Mouse (Mus musculus) heart, embryonic 10.5 days (tissue): Measurements from ENCODE around the gene Zbtb12. TPM values are rescaled to one million over a fixed set of nuclear protein-coding genes. Genes with fewer than 3 reads are reported as not detected.
A peak's percentile ranks its signal among the peaks of the same experiment; 100 is the strongest.

ENCODE experiments used
- DNase-seq: peaks from one replicate; pipeline ENCODE4 v3.0.0-alpha.2; 2017; ENCODE audit warnings: low spot score
- H3K27ac ChIP-seq: fragments of 300-500 bp; sonication (generic); 2 replicates; pipeline ENCODE4 v1.5.1; 2016; ENCODE audit warnings: mild to moderate bottlenecking
- H3K27me3 ChIP-seq: fragments of 300-500 bp; sonication (generic); 2 replicates; pipeline ENCODE4 v1.6.1; 2016; ENCODE audit warnings: mild to moderate bottlenecking; ENCODE audit not compliant: poor library complexity, insufficient read depth, severe bottlenecking
- H3K36me3 ChIP-seq: fragments of 300-500 bp; sonication (generic); 2 replicates; pipeline ENCODE4 v1.6.1; 2016; ENCODE audit warnings: mild to moderate bottlenecking, moderate library complexity
- H3K4me1 ChIP-seq: fragments of 300-500 bp; sonication (generic); 2 replicates; pipeline ENCODE4 v1.6.1; 2016; ENCODE audit warnings: mild to moderate bottlenecking
- H3K4me3 ChIP-seq: fragments of 300-500 bp; sonication (generic); 2 replicates; pipeline ENCODE4 v1.5.1; 2016; ENCODE audit warnings: mild to moderate bottlenecking, moderate library complexity
- H3K9me3 ChIP-seq: fragments of 300-500 bp; sonication (generic); 2 replicates; pipeline ENCODE4 v1.6.1; 2016; ENCODE audit warnings: mild to moderate bottlenecking, moderate library complexity
- WGBS: fragments of 180-500 bp; shearing (Covaris S2); methylation state at CpG from one replicate; pipeline ENCODE4 v1.1.7; 2016; 5-methylcytosine and 5-hydroxymethylcytosine counted together
- polyA plus RNA-seq: library from polyadenylated mRNA; unstranded; fragments of >200 nt; fragmentation: Nextera tagmentation; extraction: Ambion mirVana; gene quantifications from 2 replicates; pipeline ENCODE4 v1.2.1, GENCODE M21; 2016

Zbtb12 gene
- polyA plus RNA-seq, 1 experiment from 2014 or later, result 4.1 TPM

DNA sequence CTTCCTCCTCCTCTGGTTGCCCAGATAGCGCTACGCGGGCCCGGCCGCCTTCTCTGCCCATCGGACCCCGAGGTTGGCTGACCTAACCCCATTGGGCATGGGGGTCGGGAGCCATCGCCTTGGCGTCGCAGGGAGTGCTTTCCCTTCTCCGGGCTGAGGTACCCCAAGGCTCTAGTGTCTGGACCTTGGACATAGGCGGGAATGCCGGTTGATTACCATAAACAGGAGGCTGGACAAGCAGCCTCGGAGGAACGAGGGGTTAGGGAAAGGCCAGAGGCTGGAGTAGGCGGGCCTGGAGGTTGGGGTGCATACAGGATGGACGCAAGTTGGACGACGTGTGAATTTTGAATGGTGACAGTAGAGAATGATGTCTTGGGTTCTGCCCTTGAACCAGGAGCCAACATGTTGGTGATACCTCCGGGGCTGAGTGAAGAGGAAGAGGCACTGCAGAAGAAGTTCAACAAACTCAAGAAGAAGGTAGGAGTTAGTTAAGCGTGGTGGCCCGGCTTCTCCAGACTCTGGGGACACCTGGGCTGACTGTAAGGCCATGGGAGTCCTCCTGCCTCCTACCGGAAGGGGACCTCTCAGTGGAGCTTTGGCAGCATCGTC is 28.7 kb upstream of the Zbtb12 start:
- H3K4me1 ChIP-seq, result peaks cover 18% of the 10 kb centered on the region
- peaks cover 63% of the 10 kb centered on the region for H3K36me3 ChIP-seq
- H3K4me3 ChIP-seq, result peak overlapping the region; percentile 96
- 3% methylated on average over 25 of the region's 25 CpGs for WGBS
- H3K27ac ChIP-seq, result peak overlapping the region; percentile 92
- DNase-seq, result no peak
- no peaks in the 10 kb centered on the region for H3K9me3 ChIP-seq
- no peaks in the 10 kb centered on the region for H3K27me3 ChIP-seq

DNA sequence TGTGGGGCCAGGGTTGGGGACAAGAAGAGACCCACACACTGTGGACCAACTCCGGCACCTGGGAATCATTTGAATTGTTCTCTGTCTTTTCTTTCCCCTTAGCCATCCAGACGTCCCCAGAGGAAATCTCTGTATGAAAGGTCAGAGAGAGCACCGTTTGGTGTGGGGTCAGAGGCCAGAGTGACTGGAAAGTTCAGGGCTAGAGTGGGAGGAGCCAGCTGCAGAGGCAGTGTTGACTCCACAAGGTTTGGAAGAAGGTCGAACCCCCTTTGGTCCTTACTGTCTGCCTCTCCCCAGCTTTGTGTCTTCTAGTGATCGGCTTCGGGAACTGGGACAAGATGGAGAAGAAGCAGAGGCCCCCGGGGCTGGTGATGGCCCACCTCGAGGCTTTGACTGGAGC is 25.8 kb upstream of the Zbtb12 start:
- Histone ChIP-seq H3K4me3 (no peak overlapping the region), H3K9me3 (no peaks in the 10 kb centered on the region), H3K27ac (no peak overlapping the region), H3K4me1 (peaks cover 18% of the 10 kb centered on the region), H3K27me3 (no peaks in the 10 kb centered on the region), H3K36me3 (peaks cover 64% of the 10 kb centered on the region)
- no peak for DNase-seq
- 79% methylated on average over 8 of the region's 8 CpGs for WGBS

DNA sequence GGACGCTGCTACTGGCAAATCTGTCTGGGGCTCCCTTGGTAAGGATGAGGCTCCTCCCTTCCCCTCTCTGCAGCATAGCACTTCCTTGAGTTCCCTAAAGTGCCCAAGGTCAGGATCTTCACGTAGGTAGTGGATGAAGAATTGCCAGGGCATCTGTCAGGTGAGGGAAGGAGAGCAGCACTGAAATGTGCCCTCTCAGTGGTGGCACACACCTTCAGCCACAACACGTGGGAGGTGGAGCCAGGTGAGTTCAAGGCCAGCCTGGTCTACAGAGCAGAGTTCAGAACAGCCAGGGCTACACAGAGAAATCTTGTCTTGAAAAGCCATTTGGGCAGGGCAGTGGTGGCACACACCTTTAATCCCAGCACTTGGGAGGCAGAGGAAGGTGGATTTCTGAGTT is 24.5 kb upstream of the Zbtb12 start:
- H3K9me3 ChIP-seq, result no peaks in the 10 kb centered on the region
- no peak for DNase-seq

DNA sequence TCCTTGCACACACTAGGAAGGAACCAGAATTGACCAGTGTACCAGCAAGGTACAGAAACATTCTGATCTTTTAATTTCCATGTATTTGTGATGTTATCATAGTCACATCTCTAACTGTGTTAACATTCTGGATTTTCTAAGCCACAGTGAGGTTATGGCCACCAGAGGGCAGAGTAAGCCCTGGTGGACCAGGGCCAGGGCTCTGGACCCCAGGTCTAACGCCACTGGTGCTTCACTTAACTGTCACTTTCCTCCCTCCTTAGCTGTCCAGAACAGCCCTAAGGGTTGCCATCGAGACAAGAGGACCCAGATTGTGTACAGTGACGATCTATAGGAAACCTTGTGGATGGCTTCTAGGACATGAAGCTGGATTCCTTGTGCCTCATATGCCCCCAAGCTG is 23.5 kb upstream of the Zbtb12 start:
- DNase-seq, result no peak
- Histone ChIP-seq H3K27ac (no peak overlapping the region), H3K4me1 (peaks cover 8% of the 10 kb centered on the region), H3K4me3 (no peak overlapping the region), H3K9me3 (no peaks in the 10 kb centered on the region), H3K27me3 (no peaks in the 10 kb centered on the region), H3K36me3 (peaks cover 64% of the 10 kb centered on the region)
- 42% methylated on average over 3 of the region's 3 CpGs for WGBS

More for the DNA sequence above, 24.5 kb upstream of the Zbtb12 start:
- Histone ChIP-seq H3K4me3 (no peak overlapping the region), H3K27ac (no peak overlapping the region), H3K36me3 (peaks cover 64% of the 10 kb centered on the region), H3K4me1 (peaks cover 13% of the 10 kb centered on the region), H3K27me3 (no peaks in the 10 kb centered on the region)
- 74% methylated on average over 3 of the region's 3 CpGs for WGBS

DNA sequence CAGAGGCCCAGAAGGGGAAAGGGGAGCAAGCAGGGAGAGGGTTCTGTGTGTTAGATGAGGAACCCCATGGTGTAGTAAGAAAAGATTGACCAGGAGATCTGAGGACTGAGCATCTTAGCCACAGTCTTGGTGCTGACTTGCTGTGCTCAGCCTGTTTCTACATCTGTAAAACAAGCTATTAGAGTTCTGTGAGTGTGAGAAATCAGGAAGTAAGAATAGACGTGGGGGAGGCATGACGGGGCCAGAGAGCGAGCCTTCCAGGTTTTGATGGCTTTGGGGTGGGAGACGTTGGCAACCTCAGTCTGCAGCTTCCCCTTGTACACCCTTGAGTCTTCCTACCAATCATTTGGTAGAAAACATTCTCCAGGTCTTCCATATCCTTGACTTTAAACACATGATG is 20.6 kb upstream of the Zbtb12 start:
- no peak overlapping the region for H3K4me3 ChIP-seq
- H3K36me3 ChIP-seq, result peaks cover 47% of the 10 kb centered on the region
- H3K27ac ChIP-seq, result no peak overlapping the region
- peaks cover 18% of the 10 kb centered on the region; the same call in 1 of the 2 replicates for H3K27me3 ChIP-seq
- no peaks in the 10 kb centered on the region for H3K9me3 ChIP-seq
- H3K4me1 ChIP-seq, result no peaks in the 10 kb centered on the region
- 76% methylated on average over 4 of the region's 4 CpGs for WGBS
- no peak for DNase-seq

DNA sequence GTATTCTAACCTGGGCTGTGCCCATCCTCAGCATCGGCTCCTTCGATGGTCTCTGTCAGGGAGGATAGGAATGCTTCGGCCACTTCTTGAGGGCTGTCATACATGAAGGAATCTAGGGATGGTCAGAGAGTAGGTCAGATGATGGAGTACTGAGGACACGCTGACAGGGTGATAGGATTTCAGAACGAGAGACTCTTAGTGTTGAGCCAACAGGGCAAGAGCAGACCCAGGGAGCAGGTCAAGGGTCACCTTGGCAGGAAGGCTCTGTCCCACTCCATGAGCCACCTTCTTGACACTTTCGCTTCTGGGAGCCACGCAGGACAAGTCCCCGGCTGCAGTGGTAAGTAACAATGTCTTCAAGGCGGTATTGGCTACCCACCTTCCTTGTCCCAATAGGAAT is 18.8 kb upstream of the Zbtb12 start:
- Histone ChIP-seq H3K27me3 (peaks cover 27% of the 10 kb centered on the region; the same call in 1 of the 2 replicates), H3K9me3 (no peaks in the 10 kb centered on the region), H3K4me3 (no peak overlapping the region), H3K36me3 (peaks cover 28% of the 10 kb centered on the region), H3K27ac (no peak overlapping the region), H3K4me1 (no peaks in the 10 kb centered on the region)
- WGBS, result 78% methylated on average over 9 of the region's 9 CpGs
- DNase-seq, result no peak

DNA sequence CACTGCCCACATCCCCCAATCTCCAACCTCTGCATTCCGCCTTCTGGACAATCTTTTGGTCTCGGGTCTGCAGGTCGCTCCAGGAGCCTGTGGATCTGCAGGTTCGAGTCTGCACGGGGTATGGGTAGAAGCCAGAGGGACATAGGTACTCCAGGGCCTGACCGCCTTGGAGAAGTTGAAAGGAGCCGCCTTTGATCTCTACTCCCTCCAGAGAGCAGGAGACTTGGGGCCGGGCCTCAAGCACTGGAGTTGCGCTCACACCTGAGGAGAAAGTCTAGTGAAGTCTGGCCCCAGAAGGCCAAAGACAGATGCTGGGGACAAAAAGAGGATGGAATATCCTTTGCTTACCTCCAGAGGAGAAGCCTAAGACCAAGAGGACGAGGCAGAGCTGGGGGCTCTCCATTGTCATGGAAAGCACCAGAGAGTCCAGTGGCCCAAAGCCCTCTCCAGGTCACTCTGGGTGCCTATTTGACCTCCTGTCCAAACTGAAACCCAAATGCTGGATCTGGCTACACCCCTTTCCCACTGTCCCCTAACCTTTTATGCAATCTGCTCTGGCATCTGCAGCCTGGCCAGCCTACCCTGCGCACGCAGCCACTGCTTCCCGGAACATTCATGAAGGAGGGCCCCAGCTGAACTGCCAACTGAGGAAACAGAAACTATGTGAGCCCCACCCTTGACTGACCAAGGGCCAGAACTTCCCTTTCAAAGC is 17.4 kb upstream of the Zbtb12 start:
- 63% methylated on average over 13 of the region's 13 CpGs for WGBS
- H3K4me3 ChIP-seq, result no peak overlapping the region
- H3K4me1 ChIP-seq, result no peaks in the 10 kb centered on the region
- H3K36me3 ChIP-seq, result peaks cover 15% of the 10 kb centered on the region
- no peaks in the 10 kb centered on the region for H3K9me3 ChIP-seq
- H3K27me3 ChIP-seq, result peaks cover 27% of the 10 kb centered on the region; the same call in 1 of the 2 replicates
- H3K27ac ChIP-seq, result no peak overlapping the region; the same call in 1 of the 2 replicates
- no peak for DNase-seq

DNA sequence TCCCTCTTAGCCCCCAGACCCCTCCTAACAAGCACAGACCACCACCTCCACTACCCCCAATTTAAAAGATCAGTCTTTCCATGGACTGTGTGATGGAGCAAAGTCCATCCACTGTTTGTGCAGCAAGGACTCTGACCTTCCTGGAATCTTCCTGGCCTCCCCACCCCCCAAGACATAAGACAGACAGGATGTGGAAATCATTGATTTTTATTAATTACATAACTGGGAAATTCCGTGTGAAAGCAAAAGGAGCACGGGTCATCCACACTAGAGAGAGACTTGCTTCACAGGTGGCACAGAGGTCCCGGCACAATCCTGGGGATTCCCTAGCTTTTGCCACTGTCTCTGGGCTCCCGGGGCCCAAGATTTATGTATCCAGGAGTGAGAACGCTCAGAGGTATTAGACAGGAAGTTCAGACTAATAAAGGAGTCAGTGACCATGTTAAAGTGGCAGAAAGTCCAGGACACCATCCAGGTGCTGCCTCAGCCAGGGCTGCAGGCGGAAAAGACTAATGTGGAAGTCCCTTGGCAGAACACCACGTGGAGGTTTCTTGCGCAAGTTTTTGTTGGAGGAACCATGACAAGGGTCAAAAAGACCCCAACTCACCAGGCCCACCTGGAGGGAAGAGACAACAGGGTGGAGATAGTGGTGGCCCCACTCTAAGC is 16.7 kb upstream of the Zbtb12 start, which contains the start of gene Cfb:
Gene Cfb, minus strand, starts transcription at position 103 of the 666 bp plus-strand sequence.
- Histone ChIP-seq H3K4me1 (no peaks in the 10 kb centered on the region), H3K36me3 (peaks cover 8% of the 10 kb centered on the region), H3K27ac (no peak within 1 kb of the TSS; the same call in 1 of the 2 replicates), H3K27me3 (peaks cover 27% of the 10 kb centered on the region; the same call in 1 of the 2 replicates), H3K9me3 (no peaks in the 10 kb centered on the region), H3K4me3 (no peak within 1 kb of the TSS)
- WGBS, result 70% methylated on average over 8 of the region's 8 CpGs
- no peak for DNase-seq

DNA sequence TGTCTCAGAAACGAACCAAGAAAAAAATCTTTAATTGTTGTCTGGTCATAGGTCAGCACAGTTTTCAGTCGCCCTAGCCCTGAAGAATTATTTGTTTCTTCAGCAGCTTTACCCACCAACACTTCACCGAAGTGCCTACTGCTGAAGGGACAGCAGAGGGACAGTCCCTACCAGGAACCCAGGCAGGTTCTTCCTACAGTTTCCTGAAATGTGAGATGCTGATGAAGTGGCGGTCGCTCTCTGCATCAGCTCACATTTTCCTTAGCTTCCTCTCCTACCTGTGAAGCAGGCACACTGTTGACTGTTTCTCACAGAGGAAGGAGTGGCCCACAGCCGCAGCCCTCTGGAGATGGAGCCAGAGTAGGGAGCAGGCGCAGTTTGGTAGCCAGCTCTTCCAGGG is 13.3 kb upstream of the Zbtb12 start:
- no peak for DNase-seq
- WGBS, result 58% methylated on average over 7 of the region's 7 CpGs

DNA sequence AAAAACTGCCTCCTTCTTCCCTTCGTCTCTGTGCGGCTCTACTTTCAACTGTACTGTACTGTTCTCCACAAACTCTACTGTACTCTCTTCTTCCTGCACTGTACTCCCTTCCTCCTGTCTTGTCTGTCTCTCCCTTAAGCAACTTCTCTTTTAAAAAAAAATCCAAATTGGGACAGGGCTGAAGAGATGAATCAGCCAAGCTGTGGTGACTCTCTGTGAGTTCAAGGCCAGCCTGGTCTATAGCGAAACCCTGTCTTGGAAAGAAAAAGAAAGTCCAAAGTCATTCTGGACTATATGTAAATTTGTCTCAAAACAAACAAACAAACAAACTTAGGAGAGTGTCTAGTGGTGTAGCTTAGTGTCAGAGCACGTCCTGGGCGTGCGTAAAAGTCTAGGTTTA is 5.0 kb upstream of the Zbtb12 start:
- WGBS, result 89% methylated on average over 6 of the region's 6 CpGs
- Histone ChIP-seq H3K4me3 (no peak overlapping the region), H3K27ac (no peak overlapping the region), H3K27me3 (peaks cover 9% of the 10 kb centered on the region; the same call in 1 of the 2 replicates), H3K9me3 (no peaks in the 10 kb centered on the region), H3K4me1 (peaks cover 2% of the 10 kb centered on the region), H3K36me3 (no peaks in the 10 kb centered on the region)
- DNase-seq, result no peak

More for the DNA sequence above, 13.3 kb upstream of the Zbtb12 start:
- peaks cover 27% of the 10 kb centered on the region; the same call in 1 of the 2 replicates for H3K27me3 ChIP-seq
- no peaks in the 10 kb centered on the region for H3K4me1 ChIP-seq
- no peak overlapping the region for H3K4me3 ChIP-seq
- no peak overlapping the region for H3K27ac ChIP-seq
- H3K36me3 ChIP-seq, result no peaks in the 10 kb centered on the region
- H3K9me3 ChIP-seq, result no peaks in the 10 kb centered on the region

DNA sequence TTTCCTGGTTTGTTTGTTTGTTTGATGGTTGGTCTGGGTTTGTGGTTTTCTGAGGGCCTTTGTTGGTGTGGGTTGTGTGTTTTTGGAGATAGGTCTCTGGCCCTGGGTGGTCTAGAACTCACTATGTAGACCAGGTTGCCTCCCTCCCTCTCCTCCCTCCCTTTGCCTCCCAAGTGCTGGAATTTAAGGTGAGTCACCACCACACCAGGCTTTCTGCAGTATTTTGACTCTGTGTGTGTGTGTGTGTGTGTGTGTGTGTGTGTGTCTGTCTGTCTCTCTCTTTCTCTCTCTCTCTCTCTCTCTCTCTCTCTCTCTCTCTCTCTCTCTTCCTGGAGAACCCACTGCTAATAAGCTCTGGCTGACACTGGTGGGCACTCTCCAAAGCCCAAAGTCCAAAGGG is 1.9 kb downstream of the Zbtb12 start:
- Histone ChIP-seq H3K4me3 (peak overlapping the region; percentile 43; the same call in 1 of the 2 replicates), H3K36me3 (no peaks in the 10 kb centered on the region), H3K9me3 (no peaks in the 10 kb centered on the region), H3K27ac (no peak overlapping the region), H3K27me3 (peaks cover 22% of the 10 kb centered on the region; the same call in 1 of the 2 replicates), H3K4me1 (peaks cover 25% of the 10 kb centered on the region)
- no peak for DNase-seq

DNA sequence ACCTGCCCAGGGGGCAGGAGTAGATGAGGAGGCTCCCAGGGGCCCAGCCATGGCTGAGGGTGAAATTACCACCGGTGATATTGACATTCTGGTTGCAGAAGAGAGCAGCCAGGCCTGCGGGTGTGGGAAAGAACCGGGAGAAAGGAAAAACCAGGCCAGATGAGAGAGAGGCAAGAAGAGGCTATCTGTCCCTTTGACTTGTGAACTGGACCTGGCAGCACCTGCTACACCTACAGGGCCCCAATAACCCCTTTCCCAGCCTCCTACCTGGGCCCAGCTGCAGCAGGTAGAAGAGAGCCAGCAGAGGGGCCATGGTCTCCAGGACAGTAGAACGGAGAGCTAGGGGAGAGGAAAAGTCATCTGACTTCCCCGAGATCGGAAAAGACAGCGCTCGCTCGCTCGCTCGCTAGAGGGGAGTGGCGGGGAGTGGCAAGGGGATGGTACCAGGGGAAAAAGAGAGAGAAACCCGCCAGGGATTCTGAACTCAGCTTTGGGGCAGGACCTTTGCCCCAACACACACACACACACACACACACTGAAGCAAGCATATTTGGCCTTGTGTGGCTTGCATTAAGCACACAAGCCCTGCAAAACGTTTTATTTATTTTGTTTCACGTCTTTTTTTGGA is 2.5 kb downstream of the Zbtb12 start, which contains the start of gene Gm20547:
Gene Gm20547, minus strand, starts transcription at position 360 of the 628 bp plus-strand sequence.
- DNase-seq, result no peak
- H3K27ac ChIP-seq, result no peak within 1 kb of the TSS
- 9% methylated on average over 15 of the region's 15 CpGs for WGBS

More for the DNA sequence above, 2.5 kb downstream of the Zbtb12 start, which contains the start of gene Gm20547:
- Histone ChIP-seq H3K4me1 (peaks cover 25% of the 10 kb centered on the region), H3K9me3 (no peaks in the 10 kb centered on the region), H3K27me3 (peaks cover 16% of the 10 kb centered on the region; the same call in 1 of the 2 replicates), H3K4me3 (peak within 1 kb of the TSS; percentile 43; the same call in 1 of the 2 replicates), H3K36me3 (no peaks in the 10 kb centered on the region)
